Mouse (Mus musculus) liver, embryonic 12.5 days (tissue): ENCODE results near the gene Gkn3. TPM values are rescaled to one million over a fixed set of nuclear protein-coding genes. Genes with fewer than 3 reads are reported as not detected.

Experiments used
- ATAC-seq: fragments of 200-750 bp; cut with Nextera tagmentation; 2 replicates; pipeline ENCODE4 v1.8.0; 2017; ENCODE audit warnings: moderate number of reproducible peaks, mild to moderate bottlenecking, moderate library complexity
- H3K27ac ChIP-seq: fragments of 300-500 bp; sonication (generic); 2 replicates; pipeline ENCODE4 v1.5.1; 2016; ENCODE audit warnings: mild to moderate bottlenecking
- H3K27me3 ChIP-seq: fragments of 300-500 bp; sonication (generic); replicated peaks from 2 replicates; pipeline ENCODE4 v1.6.1; 2016; ENCODE audit warnings: mild to moderate bottlenecking, moderate library complexity
- H3K36me3 ChIP-seq: fragments of 300-500 bp; sonication (generic); 2 replicates; pipeline ENCODE4 v1.6.1; 2016; ENCODE audit warnings: mild to moderate bottlenecking, moderate library complexity
- H3K4me1 ChIP-seq: fragments of 300-500 bp; sonication (generic); 2 replicates; pipeline ENCODE4 v1.6.1; 2016
- H3K4me2 ChIP-seq: fragments of 300-500 bp; sonication (generic); 2 replicates; pipeline ENCODE4 v1.6.1; 2016; ENCODE audit warnings: mild to moderate bottlenecking, moderate library complexity
- H3K4me3 ChIP-seq: fragments of 300-500 bp; sonication (generic); 2 replicates; pipeline ENCODE4 v1.5.1; 2016; ENCODE audit warnings: mild to moderate bottlenecking, moderate library complexity
- H3K9ac ChIP-seq: fragments of 300-500 bp; sonication (generic); 2 replicates; pipeline ENCODE4 v1.6.1; 2016; ENCODE audit warnings: mild to moderate bottlenecking, moderate library complexity
- H3K9me3 ChIP-seq: fragments of 300-500 bp; sonication (generic); replicated peaks from 2 replicates; pipeline ENCODE4 v1.6.1; 2016; ENCODE audit warnings: mild to moderate bottlenecking, moderate library complexity
- WGBS: fragments of 180-500 bp; shearing (Covaris S2); methylation state at CpG from one replicate; pipeline ENCODE4 v1.1.7; 2016; ENCODE audit not compliant: insufficient replicate concordance; 5-methylcytosine and 5-hydroxymethylcytosine counted together
- polyA plus RNA-seq: library from polyadenylated mRNA; unstranded; fragments of >200 nt; fragmentation: Nextera tagmentation; extraction: Ambion mirVana; gene quantifications from 2 replicates; pipeline ENCODE4 v1.2.1, GENCODE M21; 2016

The Gkn3 gene
- polyA plus RNA-seq, 1 experiment from 2014 or later, result not detected

- Histone ChIP-seq H3K36me3 (no peaks in the 10 kb centered on the region), H3K4me2 (no peak overlapping the region), H3K4me3 (no peak overlapping the region), H3K27ac (no peak overlapping the region), H3K9me3 (no peaks in the 10 kb centered on the region), H3K4me1 (peaks cover 19% of the 10 kb centered on the region), H3K27me3 (no peaks in the 10 kb centered on the region), H3K9ac (no peak overlapping the region)
- ATAC-seq, result no peak
- 69% methylated on average over 9 of the region's 9 CpGs for WGBS
Observed at GRCm38 (mm10) chr6:87394783-87395182, 6.0 kb upstream of the Gkn3 start.

GRCm38 (mm10) chr6:87393466-87394205, 4.9 kb upstream of the Gkn3 start:
- ATAC-seq, result peak; percentile 54; the same call in 1 of the 2 replicates
- 32% methylated on average over 8 of the region's 8 CpGs for WGBS
- H3K27ac ChIP-seq, result no peak overlapping the region

GRCm38 (mm10) chr6:87389455-87389989, 787 bp upstream of the Gkn3 start:
- H3K9me3 ChIP-seq, result no peaks in the 10 kb centered on the region
- H3K4me1 ChIP-seq, result peaks cover 27% of the 10 kb centered on the region
- no peaks in the 10 kb centered on the region for H3K36me3 ChIP-seq
- no peak overlapping the region for H3K4me2 ChIP-seq
- H3K4me3 ChIP-seq, result no peak overlapping the region
- H3K27ac ChIP-seq, result no peak overlapping the region
- WGBS, result 26% methylated on average over 5 of the region's 5 CpGs
- peak; percentile 47; the same call in 1 of the 2 replicates for ATAC-seq
- H3K9ac ChIP-seq, result no peak overlapping the region
- H3K27me3 ChIP-seq, result peaks cover 15% of the 10 kb centered on the region; the same call in 1 of the 2 replicates

More at GRCm38 (mm10) chr6:87393466-87394205, 4.9 kb upstream of the Gkn3 start:
- H3K27me3 ChIP-seq, result no peaks in the 10 kb centered on the region
- no peak overlapping the region for H3K9ac ChIP-seq
- H3K4me1 ChIP-seq, result peaks cover 25% of the 10 kb centered on the region
- no peak overlapping the region for H3K4me3 ChIP-seq
- no peak overlapping the region for H3K4me2 ChIP-seq
- no peaks in the 10 kb centered on the region for H3K36me3 ChIP-seq
- no peaks in the 10 kb centered on the region for H3K9me3 ChIP-seq

GRCm38 (mm10) chr6:87386681-87387080, 2.1 kb downstream of the Gkn3 start:
- no peak for ATAC-seq
- no peak overlapping the region for H3K4me2 ChIP-seq
- H3K27ac ChIP-seq, result no peak overlapping the region
- no peaks in the 10 kb centered on the region for H3K9me3 ChIP-seq
- H3K27me3 ChIP-seq, result peaks cover 44% of the 10 kb centered on the region
- no peaks in the 10 kb centered on the region for H3K36me3 ChIP-seq
- 72% methylated on average over 10 of the region's 10 CpGs for WGBS
- peaks cover 19% of the 10 kb centered on the region for H3K4me1 ChIP-seq
- no peak overlapping the region for H3K9ac ChIP-seq
- no peak overlapping the region for H3K4me3 ChIP-seq

GRCm38 (mm10) chr6:87386203-87386602, 2.5 kb downstream of the Gkn3 start:
- peaks cover 19% of the 10 kb centered on the region for H3K4me1 ChIP-seq
- peaks cover 48% of the 10 kb centered on the region for H3K27me3 ChIP-seq
- H3K4me2 ChIP-seq, result no peak overlapping the region
- H3K36me3 ChIP-seq, result no peaks in the 10 kb centered on the region
- no peaks in the 10 kb centered on the region for H3K9me3 ChIP-seq
- 6% methylated on average over 7 of the region's 7 CpGs for WGBS
- no peak overlapping the region for H3K27ac ChIP-seq
- no peak for ATAC-seq
- no peak overlapping the region for H3K9ac ChIP-seq
- no peak overlapping the region for H3K4me3 ChIP-seq

GRCm38 (mm10) chr6:87384761-87385160, 4.0 kb downstream of the Gkn3 start:
- Histone ChIP-seq H3K27ac (no peak overlapping the region), H3K9me3 (no peaks in the 10 kb centered on the region), H3K4me3 (no peak overlapping the region), H3K36me3 (no peaks in the 10 kb centered on the region), H3K9ac (no peak overlapping the region), H3K4me1 (peaks cover 13% of the 10 kb centered on the region), H3K27me3 (peaks cover 61% of the 10 kb centered on the region), H3K4me2 (no peak overlapping the region)
- no peak for ATAC-seq
- WGBS, result 43% methylated on average over 5 of the region's 6 CpGs

GRCm38 (mm10) chr6:87383926-87384691, 4.6 kb downstream of the Gkn3 start:
- H3K9me3 ChIP-seq, result no peaks in the 10 kb centered on the region
- H3K36me3 ChIP-seq, result no peaks in the 10 kb centered on the region
- 12% methylated on average over 24 of the region's 24 CpGs for WGBS
- H3K4me3 ChIP-seq, result no peak overlapping the region; the same call in 1 of the 2 replicates
- peaks cover 7% of the 10 kb centered on the region; the same call in 1 of the 2 replicates for H3K4me1 ChIP-seq
- H3K9ac ChIP-seq, result no peak overlapping the region
- ATAC-seq, result no peak
- no peak overlapping the region for H3K27ac ChIP-seq
- peaks cover 61% of the 10 kb centered on the region for H3K27me3 ChIP-seq
- H3K4me2 ChIP-seq, result peak overlapping the region; percentile 41

- H3K27ac ChIP-seq, result no peak within 1 kb of the TSS
- no peaks in the 10 kb centered on the region for H3K36me3 ChIP-seq
- no peak for ATAC-seq
- H3K4me2 ChIP-seq, result no peak within 1 kb of the TSS
- WGBS, result 64% methylated on average over 9 of the region's 9 CpGs
- no peaks in the 10 kb centered on the region for H3K9me3 ChIP-seq
- H3K27me3 ChIP-seq, result peaks cover 38% of the 10 kb centered on the region
- H3K4me3 ChIP-seq, result no peak within 1 kb of the TSS
- no peaks in the 10 kb centered on the region for H3K4me1 ChIP-seq
- H3K9ac ChIP-seq, result no peak within 1 kb of the TSS
Observed at GRCm38 (mm10) chr6:87373057-87373456, 15.7 kb downstream of the Gkn3 start, which contains the start of gene Gkn2. Gkn2 (plus strand) TSS chr6:87373357.

- H3K4me3 ChIP-seq, result no peak overlapping the region
- no peak overlapping the region for H3K27ac ChIP-seq
- H3K4me1 ChIP-seq, result no peaks in the 10 kb centered on the region
- 51% methylated on average over 5 of the region's 5 CpGs for WGBS
- H3K9ac ChIP-seq, result no peak overlapping the region
- ATAC-seq, result no peak
- H3K4me2 ChIP-seq, result no peak overlapping the region
- H3K9me3 ChIP-seq, result no peaks in the 10 kb centered on the region
- peaks cover 27% of the 10 kb centered on the region for H3K27me3 ChIP-seq
- H3K36me3 ChIP-seq, result no peaks in the 10 kb centered on the region
Observed at GRCm38 (mm10) chr6:87369223-87369622, 19.5 kb downstream of the Gkn3 start.

- no peak overlapping the region for H3K4me3 ChIP-seq
- H3K4me1 ChIP-seq, result no peaks in the 10 kb centered on the region
- H3K27ac ChIP-seq, result no peak overlapping the region
- no peak overlapping the region for H3K4me2 ChIP-seq
- WGBS, result 48% methylated on average over 5 of the region's 5 CpGs
- H3K36me3 ChIP-seq, result no peaks in the 10 kb centered on the region
- H3K9ac ChIP-seq, result no peak overlapping the region
- no peaks in the 10 kb centered on the region for H3K27me3 ChIP-seq
- no peak for ATAC-seq
- H3K9me3 ChIP-seq, result no peaks in the 10 kb centered on the region
Observed at GRCm38 (mm10) chr6:87354441-87354840, 34.3 kb downstream of the Gkn3 start.

- H3K27ac ChIP-seq, result no peak within 1 kb of the TSS
- H3K4me2 ChIP-seq, result no peak within 1 kb of the TSS
- no peak within 1 kb of the TSS for H3K4me3 ChIP-seq
- no peaks in the 10 kb centered on the region for H3K36me3 ChIP-seq
- H3K9me3 ChIP-seq, result no peaks in the 10 kb centered on the region
- no peak within 1 kb of the TSS for H3K9ac ChIP-seq
- no peak for ATAC-seq
- H3K27me3 ChIP-seq, result 0 out of 2 replicates have a peak, but pooled peaks cover 14% of the 10 kb centered on the region
- WGBS, result 78% methylated on average over 8 of the region's 8 CpGs
- no peaks in the 10 kb centered on the region for H3K4me1 ChIP-seq
Observed at GRCm38 (mm10) chr6:87350829-87351228, 37.9 kb downstream of the Gkn3 start, which contains the start of gene Gkn1. Gkn1 (minus strand) TSS chr6:87350942.

- no peak overlapping the region for H3K9ac ChIP-seq
- H3K36me3 ChIP-seq, result no peaks in the 10 kb centered on the region
- no peak for ATAC-seq
- WGBS, result 26% methylated on average over 6 of the region's 6 CpGs
- no peak overlapping the region for H3K4me3 ChIP-seq
- no peaks in the 10 kb centered on the region for H3K9me3 ChIP-seq
- no peak overlapping the region; the same call in 1 of the 2 replicates for H3K4me2 ChIP-seq
- H3K4me1 ChIP-seq, result no peaks in the 10 kb centered on the region
- peaks cover 45% of the 10 kb centered on the region for H3K27me3 ChIP-seq
- H3K27ac ChIP-seq, result no peak overlapping the region
Observed at GRCm38 (mm10) chr6:87335935-87336295, 52.8 kb downstream of the Gkn3 start.
